Mouse (Mus musculus) forebrain, postnatal 0 days (tissue): Measurements from ENCODE around the gene Cbx3. TPM values are rescaled to one million over a fixed set of nuclear protein-coding genes. Genes with fewer than 3 reads are reported as not detected.
"Not testable (repeated sequence)": the region's sequence is repeated elsewhere in the genome, so short reads cannot be mapped to it uniquely, and the experiment has no call there.

ENCODE experiments used
- ATAC-seq: fragments of 200-750 bp; cut with Nextera tagmentation; 2 replicates; pipeline ENCODE4 v1.8.0; 2017; ENCODE audit warnings: mild to moderate bottlenecking, moderate library complexity
- DNase-seq: peaks from one replicate; pipeline ENCODE4 v3.0.0-alpha.2; 2015
- H3K27ac ChIP-seq: fragments of 300-500 bp; sonication (generic); 2 replicates; pipeline ENCODE4 v1.5.1; 2014; ENCODE audit warnings: low read depth, mild to moderate bottlenecking, antibody characterized with exemption, low read length, moderate library complexity, mixed read lengths
- H3K27me3 ChIP-seq: fragments of 300-500 bp; sonication (generic); 2 replicates; pipeline ENCODE4 v1.6.1; 2014; ENCODE audit warnings: mild to moderate bottlenecking, low read length, mixed read lengths; ENCODE audit not compliant: insufficient read depth
- H3K36me3 ChIP-seq: fragments of 300-500 bp; sonication (generic); 2 replicates; pipeline ENCODE4 v1.6.1; 2014; ENCODE audit warnings: mild to moderate bottlenecking, moderate library complexity; ENCODE audit not compliant: insufficient read depth
- H3K4me1 ChIP-seq: fragments of 300-500 bp; sonication (generic); 2 replicates; pipeline ENCODE4 v1.6.1; 2014; ENCODE audit warnings: antibody characterized with exemption; ENCODE audit not compliant: insufficient read depth
- H3K4me2 ChIP-seq: fragments of 300-500 bp; sonication (generic); 2 replicates; pipeline ENCODE4 v1.6.1; 2014; ENCODE audit warnings: low read depth, mild to moderate bottlenecking, moderate library complexity
- H3K4me3 ChIP-seq: fragments of 300-500 bp; sonication (generic); 2 replicates; pipeline ENCODE4 v1.5.1; 2014; ENCODE audit warnings: low read depth, low read length, mixed read lengths
- H3K9ac ChIP-seq: fragments of 300-500 bp; sonication (generic); 2 replicates; pipeline ENCODE4 v1.6.1; 2014; ENCODE audit warnings: mild to moderate bottlenecking
- H3K9me3 ChIP-seq: fragments of 300-500 bp; sonication (generic); 2 replicates; pipeline ENCODE4 v1.6.1; 2016; ENCODE audit warnings: low read length
- CTCF ChIP-seq: sonication (generic); IDR thresholded peaks from 2 replicates; pipeline ENCODE4 v1.5.1; 2016; ENCODE audit warnings: antibody characterized with exemption, control low read depth, low read depth
- WGBS: fragments of 180-500 bp; shearing (Covaris S2); extraction: QIAGEN DNeasy Blood & Tissue Kit; methylation state at CpG from one replicate; pipeline ENCODE4 v1.1.7; 2014; 5-methylcytosine and 5-hydroxymethylcytosine counted together
- polyA plus RNA-seq: library from polyadenylated mRNA; unstranded; fragments of >200 nt; fragmentation: Nextera tagmentation; extraction: Ambion mirVana; gene quantifications from 2 replicates; pipeline ENCODE4 v1.2.1, GENCODE M21; 2015
- total RNA-seq: library from RNA; depleted of rRNA; stranded (reverse); fragments of >200 nt; gene quantifications from 2 replicates; pipeline ENCODE4 v1.2.3, GENCODE M21; 2014

The Cbx3 gene
- total and polyA plus RNA-seq, 2 experiments from 2014 or later, result 227 to 514 TPM

- no peak for TF ChIP-seq CTCF
- peak overlapping the region; percentile 100 for H3K27ac ChIP-seq
- peaks cover 23% of the 10 kb centered on the region for H3K36me3 ChIP-seq
- H3K4me3 ChIP-seq, result peak overlapping the region; percentile 90
- H3K9ac ChIP-seq, result peak overlapping the region; percentile 98
- no peaks in the 10 kb centered on the region for H3K9me3 ChIP-seq
- WGBS, result under 1% methylated on average over 10 of the region's 10 CpGs
- H3K27me3 ChIP-seq, result no peaks in the 10 kb centered on the region
- H3K4me2 ChIP-seq, result peak overlapping the region; percentile 46
- ATAC-seq, result no peak
- DNase-seq, result no peak
- H3K4me1 ChIP-seq, result peaks cover 21% of the 10 kb centered on the region
Observed at GRCm38 (mm10) chr6:51471179-51471505, 982 bp downstream of the Cbx3 start.

GRCm38 (mm10) chr6:51471782-51472181, 1.6 kb downstream of the Cbx3 start:
- peak overlapping the region; percentile 90 for H3K4me3 ChIP-seq
- TF ChIP-seq CTCF, result no peak
- peaks cover 18% of the 10 kb centered on the region for H3K4me1 ChIP-seq
- peak overlapping the region; percentile 46 for H3K4me2 ChIP-seq
- peak overlapping the region; percentile 98; the same call in 1 of the 2 replicates for H3K9ac ChIP-seq
- 7% methylated on average over 3 of the region's 3 CpGs for WGBS
- no peaks in the 10 kb centered on the region for H3K9me3 ChIP-seq
- H3K27me3 ChIP-seq, result no peaks in the 10 kb centered on the region
- no peak overlapping the region for H3K27ac ChIP-seq
- H3K36me3 ChIP-seq, result peaks cover 22% of the 10 kb centered on the region
- DNase-seq, result no peak
- no peak for ATAC-seq

DNA sequence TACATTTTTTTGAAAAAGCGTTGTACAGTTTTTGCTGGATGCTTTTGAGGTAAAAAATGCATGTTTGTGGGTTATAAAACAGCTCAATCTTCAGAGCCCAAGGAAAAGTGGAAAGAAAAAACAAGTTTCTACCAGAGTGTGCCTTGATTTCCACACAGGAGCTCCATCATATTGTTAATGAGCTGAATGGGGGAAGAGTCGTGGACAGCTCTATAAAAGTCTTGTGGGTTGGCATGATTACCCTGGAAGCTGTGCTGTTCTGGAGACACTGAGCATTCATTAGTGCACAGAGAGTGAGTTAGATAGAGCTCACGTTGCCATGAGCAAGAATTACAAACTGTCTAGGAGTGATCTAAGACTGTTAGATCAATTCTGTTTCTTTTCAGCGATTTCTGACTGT, 2.1 kb downstream of the Cbx3 start:
- WGBS, result 29% methylated on average over 4 of the region's 4 CpGs

GRCm38 (mm10) chr6:51479136-51479731, 9.1 kb downstream of the Cbx3 start:
- no peak for TF ChIP-seq CTCF
- DNase-seq (no peak), ATAC-seq (no peak)
- no peak overlapping the region for H3K4me3 ChIP-seq
- H3K27me3 ChIP-seq, result no peaks in the 10 kb centered on the region
- no peaks in the 10 kb centered on the region for H3K9me3 ChIP-seq
- H3K4me1 ChIP-seq, result no peaks in the 10 kb centered on the region
- no peak overlapping the region for H3K27ac ChIP-seq
- H3K4me2 ChIP-seq, result no peak overlapping the region
- 91% methylated on average over 4 of the region's 4 CpGs for WGBS
- H3K36me3 ChIP-seq, result peaks cover 67% of the 10 kb centered on the region
- no peak overlapping the region for H3K9ac ChIP-seq

More for the DNA sequence above, 2.1 kb downstream of the Cbx3 start:
- Histone ChIP-seq H3K9me3 (no peaks in the 10 kb centered on the region), H3K27ac (no peak overlapping the region), H3K4me1 (peaks cover 14% of the 10 kb centered on the region; the same call in 1 of the 2 replicates), H3K4me3 (peak overlapping the region; percentile 90), H3K9ac (peak overlapping the region; percentile 98; the same call in 1 of the 2 replicates), H3K4me2 (peak overlapping the region; percentile 46), H3K27me3 (no peaks in the 10 kb centered on the region), H3K36me3 (peaks cover 23% of the 10 kb centered on the region)
- no peak for TF ChIP-seq CTCF
- DNase-seq (no peak), ATAC-seq (no peak)

GRCm38 (mm10) chr6:51481548-51481947, 11.4 kb downstream of the Cbx3 start:
- no peak for ATAC-seq
- no peak for DNase-seq
- Histone ChIP-seq H3K36me3 (peaks cover 59% of the 10 kb centered on the region), H3K27me3 (no peaks in the 10 kb centered on the region), H3K27ac (no peak overlapping the region), H3K4me3 (no peak overlapping the region), H3K9ac (no peak overlapping the region), H3K9me3 (no peaks in the 10 kb centered on the region), H3K4me2 (no peak overlapping the region), H3K4me1 (no peaks in the 10 kb centered on the region)
- no peak for TF ChIP-seq CTCF
- WGBS, result 90% methylated on average over 8 of the region's 8 CpGs

DNA sequence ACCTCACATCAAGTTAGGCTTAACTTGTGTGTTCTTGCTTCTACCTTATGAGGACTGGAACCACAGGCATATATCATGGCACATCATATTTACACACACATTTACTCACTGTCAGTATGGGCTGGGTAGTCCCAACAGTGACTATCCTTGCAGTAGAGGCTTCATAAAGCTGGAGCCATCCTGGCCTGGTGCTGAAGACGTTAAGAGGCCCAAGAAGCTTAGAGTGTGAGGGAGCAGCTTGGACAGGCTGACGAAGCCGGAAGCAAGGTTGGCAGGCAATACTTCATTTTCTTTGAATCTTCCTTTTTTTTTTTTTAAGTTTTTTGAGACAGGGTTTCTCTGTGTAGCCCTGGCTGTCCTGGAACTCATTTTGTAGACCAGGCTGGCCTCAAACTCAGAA, 13.7 kb downstream of the Cbx3 start:
- H3K27ac ChIP-seq, result no peak overlapping the region
- no peaks in the 10 kb centered on the region for H3K9me3 ChIP-seq
- no peaks in the 10 kb centered on the region for H3K4me1 ChIP-seq
- no peak overlapping the region for H3K4me2 ChIP-seq
- no peak for TF ChIP-seq CTCF
- H3K4me3 ChIP-seq, result no peak overlapping the region
- DNase-seq (no peak), ATAC-seq (no peak; the same call in 1 of the 2 replicates)
- H3K36me3 ChIP-seq, result peaks cover 43% of the 10 kb centered on the region
- H3K27me3 ChIP-seq, result no peaks in the 10 kb centered on the region
- H3K9ac ChIP-seq, result no peak overlapping the region
- WGBS, result 90% methylated on average over 3 of the region's 3 CpGs

- not testable (repeated sequence) for H3K9ac ChIP-seq, H3K27me3 ChIP-seq, H3K4me2 ChIP-seq, H3K4me1 ChIP-seq, H3K4me3 ChIP-seq, DNase-seq, H3K27ac ChIP-seq, H3K9me3 ChIP-seq, ATAC-seq
- WGBS, result 86% methylated on average over 8 of the region's 8 CpGs
- peaks cover 36% of the 10 kb centered on the region for H3K36me3 ChIP-seq
- peak; percentile 23; the same call in 1 of the 2 replicates for TF ChIP-seq CTCF
Observed at GRCm38 (mm10) chr6:51484556-51484955, 14.4 kb downstream of the Cbx3 start.
